Mouse (Mus musculus) lung, postnatal 14 days (tissue): ENCODE results near the gene Hint2.

Source experiments
- DNase-seq: peaks from one replicate; pipeline ENCODE4 v3.0.0; 2021

Hint2 gene

GRCm38 (mm10) chr4:43656339-43657109 lies at the start of gene Hint2:
Gene Hint2, minus strand, starts transcription at chr4:43656466.
- peak; percentile 92 for DNase-seq

GRCm38 (mm10) chr4:43705991-43706390 lies 49.7 kb upstream of the Hint2 start:
- no peak for DNase-seq

GRCm38 (mm10) chr4:43703851-43704250 lies 47.6 kb upstream of the Hint2 start:
- no peak for DNase-seq

- DNase-seq, result no peak
These were observed 47.2 kb upstream of the Hint2 start for GRCm38 (mm10) chr4:43703439-43703838.

GRCm38 (mm10) chr4:43700707-43701106 lies 44.4 kb upstream of the Hint2 start, which contains the start of gene Olfr70:
Gene Olfr70, minus strand, starts transcription at chr4:43700807.
- DNase-seq, result no peak

- DNase-seq, result no peak
These were observed 40.3 kb upstream of the Hint2 start for GRCm38 (mm10) chr4:43696561-43696960.

- peak; percentile 67 for DNase-seq
These were observed 39.0 kb upstream of the Hint2 start for GRCm38 (mm10) chr4:43695249-43695671.

- no peak for DNase-seq
These were observed 38.4 kb upstream of the Hint2 start for GRCm38 (mm10) chr4:43694439-43695248.

- peak; percentile 46 for DNase-seq
These were observed 37.6 kb upstream of the Hint2 start for GRCm38 (mm10) chr4:43693806-43694241.

- DNase-seq, result no peak
These were observed 34.8 kb upstream of the Hint2 start for GRCm38 (mm10) chr4:43691026-43691425.

GRCm38 (mm10) chr4:43690021-43690420 lies 33.8 kb upstream of the Hint2 start:
- no peak for DNase-seq

GRCm38 (mm10) chr4:43679416-43680043 lies 23.3 kb upstream of the Hint2 start:
- DNase-seq, result no peak

- no peak for DNase-seq
These were observed 22.3 kb upstream of the Hint2 start for GRCm38 (mm10) chr4:43678541-43678940.

GRCm38 (mm10) chr4:43675608-43676007 lies 19.3 kb upstream of the Hint2 start:
- no peak for DNase-seq

GRCm38 (mm10) chr4:43674974-43675373 lies 18.7 kb upstream of the Hint2 start:
- DNase-seq, result no peak

- DNase-seq, result no peak
These were observed 17.4 kb upstream of the Hint2 start for GRCm38 (mm10) chr4:43673703-43674102.

GRCm38 (mm10) chr4:43672070-43672469 lies 15.8 kb upstream of the Hint2 start:
- peak; percentile 98 for DNase-seq

GRCm38 (mm10) chr4:43669428-43669794 lies 13.1 kb upstream of the Hint2 start:
- peak; percentile 79 for DNase-seq

GRCm38 (mm10) chr4:43668782-43669427 lies 12.6 kb upstream of the Hint2 start, which contains the start of the genes Tmem8b and Fam221b:
Gene Tmem8b, plus strand, starts transcription at chr4:43668971.
Gene Fam221b, minus strand, starts transcription at chr4:43669145.
- DNase-seq, result peak; percentile 88

- peak; percentile 24 for DNase-seq
These were observed 10.1 kb upstream of the Hint2 start for GRCm38 (mm10) chr4:43666412-43666811.

- DNase-seq, result no peak
These were observed 880 bp upstream of the Hint2 start for GRCm38 (mm10) chr4:43657146-43657545.

GRCm38 (mm10) chr4:43655656-43656338 lies 469 bp downstream of the Hint2 start:
- DNase-seq, result no peak
